Mouse (Mus musculus) bone marrow, adult 2 months (tissue): Measurements from ENCODE around the gene Fgf12. TPM values are rescaled to one million over a fixed set of nuclear protein-coding genes. Genes with fewer than 3 reads are reported as not detected.

Experiments used
- H3K27ac ChIP-seq: fragments of 200-500 bp; 2 replicates; pipeline ENCODE4 v1.5.1; 2012; ENCODE audit warnings: low read depth, mild to moderate bottlenecking, control low read depth, inconsistent platforms, low read length; ENCODE audit not compliant: control insufficient read depth, poor library complexity, insufficient read depth
- H3K4me1 ChIP-seq: fragments of 200-500 bp; 2 replicates; pipeline ENCODE4 v1.6.1; 2011; ENCODE audit warnings: low read length; ENCODE audit not compliant: control insufficient read depth, insufficient read depth
- H3K4me3 ChIP-seq: fragments of 200-500 bp; replicated peaks from 2 replicates; pipeline ENCODE3; 2011; ENCODE audit warnings: mild to moderate bottlenecking, low read depth, low read length, control low read depth; ENCODE audit not compliant: control insufficient read depth
- CTCF ChIP-seq: fragments of 200-500 bp; IDR thresholded peaks from 2 replicates; pipeline ENCODE4 v1.5.1; 2011; ENCODE audit warnings: low read length, control low read depth; ENCODE audit not compliant: control insufficient read depth, insufficient read depth
- POLR2A ChIP-seq: fragments of 200-500 bp; IDR thresholded peaks from 2 replicates; pipeline ENCODE4 v1.6.1; 2011; ENCODE audit warnings: low read depth, mild to moderate bottlenecking, control low read depth, low read length, borderline replicate concordance; ENCODE audit not compliant: control insufficient read depth
- WGBS: fragments of 180-500 bp; shearing (Covaris S2); methylation state at CpG from one replicate; pipeline ENCODE4 v1.1.7; 2018; 5-methylcytosine and 5-hydroxymethylcytosine counted together
- polyA plus RNA-seq: library from polyadenylated mRNA; stranded (reverse); fragments of >200 nt; gene quantifications from 2 replicates; pipeline ENCODE4 v1.2.4, GENCODE M21; 2011; ENCODE audit warnings: low replicate concordance; ENCODE audit not compliant: missing spikeins, insufficient read depth, insufficient read length

Fgf12 gene
- polyA plus RNA-seq, 1 experiment = 0.85 TPM

DNA sequence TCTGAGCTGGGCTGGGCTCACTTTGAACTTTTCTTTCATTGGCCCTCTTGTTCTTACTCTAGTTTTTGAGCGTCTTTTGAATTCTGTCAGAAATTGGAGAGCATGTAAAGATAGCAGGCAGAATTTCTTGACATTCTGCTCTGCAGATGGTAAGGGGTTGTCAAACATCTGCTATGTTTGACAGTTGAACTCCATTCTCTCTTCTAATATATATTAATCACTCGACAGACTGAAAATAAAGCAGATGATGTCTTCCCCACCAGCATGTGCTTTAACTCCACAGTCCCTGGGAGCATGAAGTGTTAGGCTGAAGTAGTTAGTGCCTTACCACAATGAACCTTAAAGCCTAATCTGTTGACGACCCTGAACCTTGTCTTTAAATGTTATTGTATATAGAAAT, 267.9 kb downstream of the Fgf12 start:
- TF ChIP-seq POLR2A (no peak), CTCF (no peak)
- 75% methylated on average over 3 of the region's 3 CpGs for WGBS
- Histone ChIP-seq H3K4me3 (no peak overlapping the region), H3K27ac (no peak overlapping the region), H3K4me1 (no peaks in the 10 kb centered on the region)

DNA sequence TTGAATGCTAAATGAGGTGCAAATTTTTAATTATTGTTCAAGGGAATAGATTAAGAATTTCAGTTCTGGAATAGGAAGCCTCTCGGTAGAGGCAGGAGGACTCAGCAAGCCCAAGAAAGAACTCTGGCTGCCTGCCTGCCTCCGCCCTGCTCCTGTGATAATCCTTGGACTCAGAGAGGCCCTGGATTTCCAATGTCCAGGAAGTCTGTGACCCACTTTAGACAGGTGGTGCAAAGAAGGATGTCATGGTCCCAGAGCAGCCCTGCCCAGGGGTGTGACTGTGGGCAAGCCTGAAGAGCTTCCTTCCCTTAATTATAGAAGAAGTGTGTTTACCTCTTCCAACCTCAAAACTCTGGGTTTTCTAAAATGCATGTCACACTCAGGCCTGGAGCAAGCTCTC, 273.8 kb downstream of the Fgf12 start:
- TF ChIP-seq POLR2A (no peak), CTCF (no peak)
- no peak overlapping the region for H3K4me3 ChIP-seq
- H3K27ac ChIP-seq = no peak overlapping the region
- WGBS = 87% methylated on average over 2 of the region's 2 CpGs
- no peaks in the 10 kb centered on the region for H3K4me1 ChIP-seq

DNA sequence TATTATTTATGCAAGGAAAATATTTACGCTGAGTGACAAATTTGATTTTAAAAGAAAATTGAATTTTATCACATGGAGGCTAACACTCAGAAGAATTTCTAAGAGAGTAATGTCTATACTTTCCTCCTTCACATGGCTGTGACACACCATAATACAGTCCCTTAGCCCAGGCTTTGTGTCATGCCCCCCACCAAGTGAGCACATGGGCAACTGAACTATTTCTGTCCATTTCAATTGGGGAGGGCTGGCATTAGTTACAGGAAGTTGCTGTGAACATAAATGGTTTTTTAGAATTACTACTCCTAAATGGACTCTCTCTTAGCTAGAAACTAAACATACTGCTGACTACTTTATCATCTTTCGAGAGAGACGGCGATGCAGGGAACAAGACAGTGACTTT, 276.2 kb downstream of the Fgf12 start:
- 92% methylated on average over 4 of the region's 4 CpGs for WGBS
- Histone ChIP-seq H3K4me1 (no peaks in the 10 kb centered on the region), H3K27ac (no peak overlapping the region), H3K4me3 (no peak overlapping the region)
- TF ChIP-seq POLR2A = no peak
- no peak for TF ChIP-seq CTCF

DNA sequence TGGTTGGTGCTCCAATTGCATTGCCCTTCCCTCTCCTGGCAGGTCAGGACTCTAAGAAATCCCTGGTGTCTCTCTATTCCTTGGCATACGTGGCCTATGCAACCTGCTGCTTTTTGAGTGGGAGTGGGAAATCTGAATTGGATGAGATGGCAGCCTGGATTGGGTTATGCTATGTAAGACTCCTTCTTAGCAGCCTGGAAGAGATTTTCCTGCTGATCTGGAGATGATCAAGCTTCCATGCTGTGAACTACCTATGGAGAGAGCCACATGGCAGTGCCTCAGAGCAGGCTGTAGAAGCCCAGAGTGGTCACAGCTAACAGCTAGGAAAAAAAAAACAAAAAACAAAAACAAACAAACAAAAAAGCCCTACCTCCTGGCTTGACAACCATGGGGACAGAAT, 277.3 kb downstream of the Fgf12 start:
- no peak overlapping the region for H3K27ac ChIP-seq
- H3K4me3 ChIP-seq = no peak overlapping the region
- TF ChIP-seq POLR2A (no peak), CTCF (no peak)
- H3K4me1 ChIP-seq = no peaks in the 10 kb centered on the region
- 77% methylated on average over 1 of the region's 1 CpGs for WGBS

DNA sequence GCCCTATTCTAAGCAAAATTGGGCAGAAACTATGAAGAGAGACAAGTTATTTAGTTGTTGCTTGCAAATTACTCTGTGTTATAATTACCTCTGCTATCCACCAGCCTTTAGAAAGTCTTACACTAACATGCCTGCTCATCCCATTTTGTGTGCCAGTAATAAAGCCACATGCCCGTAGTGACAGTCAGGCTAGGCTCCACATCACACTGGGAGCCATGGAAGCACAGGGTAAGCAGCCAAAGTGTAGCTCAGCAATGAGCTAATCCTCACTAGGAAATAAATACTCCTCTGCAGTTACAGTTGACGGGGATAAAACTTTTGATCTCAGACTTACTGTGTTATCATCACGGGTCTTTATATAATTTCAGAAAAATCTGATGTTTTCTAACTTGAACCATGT, 298.0 kb downstream of the Fgf12 start:
- H3K27ac ChIP-seq = no peak overlapping the region
- 75% methylated on average over 3 of the region's 3 CpGs for WGBS
- H3K4me3 ChIP-seq = no peak overlapping the region
- H3K4me1 ChIP-seq = no peaks in the 10 kb centered on the region
- TF ChIP-seq CTCF = no peak
- TF ChIP-seq POLR2A = no peak

DNA sequence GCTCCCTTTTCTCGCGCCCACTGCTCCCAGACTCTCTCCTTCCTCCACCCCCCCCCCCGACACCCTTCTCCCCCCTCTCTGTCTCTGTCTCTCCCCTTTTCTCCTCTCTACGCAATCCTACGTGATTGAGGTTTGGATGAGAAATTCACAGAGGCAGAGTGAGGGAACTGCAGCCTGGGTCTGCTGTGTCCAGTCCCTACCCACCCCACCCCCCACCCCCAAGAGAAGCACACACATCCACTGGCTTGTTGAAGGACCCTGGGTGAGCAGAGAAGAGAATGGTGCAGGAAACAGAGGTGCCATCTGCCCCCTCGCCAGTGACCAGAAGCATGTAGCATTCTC, 305.8 kb downstream of the Fgf12 start:
- no peak overlapping the region for H3K27ac ChIP-seq
- H3K4me1 ChIP-seq = no peaks in the 10 kb centered on the region
- H3K4me3 ChIP-seq = no peak overlapping the region
- 8% methylated on average over 5 of the region's 6 CpGs for WGBS
- TF ChIP-seq CTCF = no peak
- no peak for TF ChIP-seq POLR2A

DNA sequence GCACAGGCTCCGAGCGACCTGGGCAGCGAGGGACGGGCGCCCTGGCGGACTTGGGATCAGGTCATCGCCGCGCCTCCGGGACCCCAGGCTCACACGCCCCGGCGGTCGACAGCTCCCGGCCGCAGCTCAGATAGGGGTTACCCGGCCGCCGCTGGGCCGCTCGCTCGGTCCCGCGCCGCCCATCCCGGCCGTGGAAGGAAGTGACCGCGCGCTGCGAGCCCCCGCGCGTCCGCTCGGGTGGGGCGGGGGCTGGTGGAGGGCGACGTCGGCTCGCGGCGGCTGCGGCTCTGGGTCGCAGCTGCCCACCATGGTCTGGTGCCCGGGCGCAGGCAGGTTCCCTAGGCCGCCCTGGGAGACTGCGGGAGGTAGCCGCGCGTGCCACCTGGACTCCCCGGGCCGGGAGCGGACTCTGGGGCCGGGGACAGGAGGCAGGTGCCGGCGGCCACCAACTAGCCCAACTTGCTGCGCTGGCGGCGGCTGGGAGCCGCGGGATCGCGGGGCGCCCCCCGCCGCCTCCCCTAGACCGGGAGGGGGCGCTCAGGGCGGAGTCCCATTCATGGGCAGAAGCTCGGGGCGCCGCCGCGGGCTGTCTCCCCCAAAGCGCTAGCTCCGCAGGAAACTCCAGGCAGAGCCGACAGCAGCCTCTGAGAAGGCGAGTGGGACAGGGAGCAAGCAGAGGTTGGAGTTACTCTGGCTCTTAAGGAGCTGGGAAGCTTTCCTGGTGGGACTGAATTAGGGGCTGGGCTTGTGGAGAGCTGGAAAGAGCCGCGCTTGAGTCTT, 306.3 kb downstream of the Fgf12 start:
- no peak overlapping the region for H3K4me3 ChIP-seq
- no peak overlapping the region for H3K27ac ChIP-seq
- WGBS = under 1% methylated on average over 82 of the region's 82 CpGs
- no peak for TF ChIP-seq CTCF
- TF ChIP-seq POLR2A = no peak
- no peaks in the 10 kb centered on the region for H3K4me1 ChIP-seq

DNA sequence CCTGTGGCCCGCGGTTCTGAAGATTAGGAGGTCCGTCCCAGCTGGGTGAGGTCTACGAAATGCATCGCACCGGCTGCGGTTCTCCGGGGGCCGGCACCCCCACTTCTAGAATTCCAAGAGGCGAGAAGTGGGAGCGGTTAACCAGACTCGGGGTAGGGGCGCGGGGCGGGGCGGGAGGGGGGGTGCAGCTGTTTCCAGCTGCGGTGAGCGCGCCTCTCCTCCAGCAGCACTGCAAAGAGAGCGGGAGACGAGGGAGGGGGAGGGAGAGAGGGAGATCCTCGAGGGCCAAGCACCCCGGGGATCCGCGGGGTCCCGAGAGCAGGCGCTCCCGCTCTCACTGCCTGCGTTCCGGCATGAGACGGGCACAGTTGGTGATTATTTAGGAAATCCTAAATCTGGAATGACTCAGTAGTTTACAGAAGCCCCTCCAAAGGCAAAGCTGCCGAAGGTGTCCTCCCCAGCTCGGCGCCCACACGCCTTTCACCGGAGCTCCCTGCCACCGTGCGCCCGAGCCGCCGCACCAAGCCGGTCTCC, 307.0 kb downstream of the Fgf12 start:
- Histone ChIP-seq H3K4me3 (no peak overlapping the region), H3K4me1 (no peaks in the 10 kb centered on the region), H3K27ac (no peak overlapping the region)
- 1% methylated on average over 42 of the region's 42 CpGs for WGBS
- TF ChIP-seq CTCF (no peak), POLR2A (no peak)

DNA sequence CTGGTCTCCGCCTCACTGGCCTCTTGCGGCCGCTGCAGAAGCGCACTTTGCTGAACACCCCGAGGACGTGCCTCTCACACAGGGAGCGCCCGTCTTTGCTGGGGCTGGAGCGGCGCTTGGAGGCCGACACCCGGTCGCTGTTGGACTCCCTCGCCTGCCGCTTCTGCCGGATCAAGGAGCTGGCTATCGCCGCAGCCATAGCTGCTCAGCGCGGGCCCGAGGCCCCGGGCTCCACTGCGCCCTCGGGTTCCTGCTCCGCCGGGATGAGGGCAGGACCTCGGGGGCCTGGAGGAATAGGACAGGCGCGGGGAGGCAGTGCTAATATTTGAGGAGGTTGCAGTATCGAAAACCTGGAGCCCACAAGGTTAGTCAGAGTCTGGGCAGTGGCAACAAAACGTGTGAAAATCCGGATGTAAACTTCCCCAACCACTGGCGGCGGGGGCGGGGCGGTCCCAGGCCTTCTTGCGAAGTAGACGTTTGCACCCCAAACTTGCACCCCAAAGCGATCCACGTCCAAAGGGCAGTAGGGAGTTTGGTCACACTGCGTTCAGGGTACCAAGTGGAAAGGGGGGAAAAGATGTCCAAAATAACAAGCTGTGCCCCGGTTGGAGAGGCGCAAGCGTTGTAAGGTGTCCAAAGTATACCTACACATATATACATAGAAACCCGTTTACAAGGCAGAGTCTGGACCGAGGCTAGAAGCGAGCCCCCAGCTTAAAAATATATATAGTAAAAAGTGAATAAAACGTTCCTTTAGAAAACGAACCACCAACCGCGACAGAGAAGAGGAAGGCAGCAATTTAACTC, 307.7 kb downstream of the Fgf12 start:
- Histone ChIP-seq H3K27ac (no peak overlapping the region), H3K4me3 (no peak overlapping the region), H3K4me1 (no peaks in the 10 kb centered on the region)
- WGBS = 2% methylated on average over 51 of the region's 51 CpGs
- TF ChIP-seq CTCF (no peak), POLR2A (no peak)
